Mouse (Mus musculus): ENCODE results near the gene Gm21650.
"Not testable (repeated sequence)": the region's sequence is repeated elsewhere in the genome, so short reads cannot be mapped to it uniquely, and the experiment has no call there.

Gene Gm21650

DNA sequence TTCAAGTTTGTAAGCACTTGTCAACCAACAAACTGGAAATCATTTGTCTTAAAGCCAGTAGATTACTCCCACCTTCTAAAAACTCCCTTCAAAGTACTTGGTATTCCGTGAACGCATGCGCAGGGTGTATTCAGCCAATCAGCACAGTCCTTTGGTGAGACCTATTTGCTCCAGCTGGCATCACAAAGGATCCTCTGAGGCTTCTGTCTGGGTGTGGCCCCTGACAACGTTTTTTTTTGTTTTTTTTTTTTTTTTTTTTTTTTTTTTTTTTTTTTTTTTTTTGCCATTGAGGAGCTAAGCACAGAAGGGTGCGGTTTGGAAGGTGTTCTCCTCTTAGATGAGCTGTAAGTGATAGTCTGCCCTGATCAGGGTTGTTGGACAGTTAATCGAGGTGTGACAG, at the start of gene Gm21650:
Gene Gm21650, plus strand, starts transcription at position 301 of the 400 bp plus-strand sequence.
- DNase-seq = not testable (repeated sequence)
